Mouse (Mus musculus): ENCODE data around the gene Mpzl3. TPM values are rescaled to one million over a fixed set of nuclear protein-coding genes. Genes with fewer than 3 reads are reported as not detected.

Mpzl3 gene
- polyA plus RNA-seq, 1 experiment from 2014 or later: 2.2 TPM

Other genes starting within 250 kb of the Mpzl3 start
- 18.2 and 23.2 TPM in 2 replicates for gene Kmt2a, start 173.9 kb upstream of the Mpzl3 start, polyA plus RNA-seq (2014; fragmentation: Nextera tagmentation; extraction: Ambion mirVana)
- 496 and 546 TPM in 2 replicates for gene Atp5l, start 134.4 kb upstream of the Mpzl3 start, polyA plus RNA-seq (2014; fragmentation: Nextera tagmentation; extraction: Ambion mirVana)
- gene Ube4a, start 89.6 kb upstream of the Mpzl3 start, polyA plus RNA-seq (2014; fragmentation: Nextera tagmentation; extraction: Ambion mirVana): 32.0 and 32.6 TPM in 2 replicates
- gene Cd3g, start 74.8 kb upstream of the Mpzl3 start, polyA plus RNA-seq (2014; fragmentation: Nextera tagmentation; extraction: Ambion mirVana): not detected in 2 replicates
- gene Cd3d, start 73.4 kb upstream of the Mpzl3 start, polyA plus RNA-seq (2014; fragmentation: Nextera tagmentation; extraction: Ambion mirVana): not detected in 2 replicates
- not detected in 2 replicates for gene Cd3e, start 45.6 kb upstream of the Mpzl3 start, polyA plus RNA-seq (2014; fragmentation: Nextera tagmentation; extraction: Ambion mirVana)
- gene Mpzl2, start 15.4 kb upstream of the Mpzl3 start, polyA plus RNA-seq (2014; fragmentation: Nextera tagmentation; extraction: Ambion mirVana): 1.8 and 2.5 TPM in 2 replicates
- gene Jaml, start 24.0 kb downstream of the Mpzl3 start, polyA plus RNA-seq (2014; fragmentation: Nextera tagmentation; extraction: Ambion mirVana): not detected in 2 replicates
- gene Scn2b, start 62.6 kb downstream of the Mpzl3 start, polyA plus RNA-seq (2014; fragmentation: Nextera tagmentation; extraction: Ambion mirVana): 2.9 and 3.2 TPM in 2 replicates
- gene Scn4b, start 83.2 kb downstream of the Mpzl3 start, polyA plus RNA-seq (2014; fragmentation: Nextera tagmentation; extraction: Ambion mirVana): 0.19 and 0.21 TPM in 2 replicates
- not detected in 2 replicates for gene BC049352, start 126.8 kb downstream of the Mpzl3 start, polyA plus RNA-seq (2014; fragmentation: Nextera tagmentation; extraction: Ambion mirVana)
- not detected in 2 replicates for gene Tmprss4, start 148.9 kb downstream of the Mpzl3 start, polyA plus RNA-seq (2014; fragmentation: Nextera tagmentation; extraction: Ambion mirVana)
- 0.45 and 0.79 TPM in 2 replicates for gene Il10ra, start 214.0 kb downstream of the Mpzl3 start, polyA plus RNA-seq (2014; fragmentation: Nextera tagmentation; extraction: Ambion mirVana)

Measured in forebrain, embryonic 11.5 days (tissue).